Mouse (Mus musculus): ENCODE measurements around the gene Mt3.

Gene Mt3

DNA sequence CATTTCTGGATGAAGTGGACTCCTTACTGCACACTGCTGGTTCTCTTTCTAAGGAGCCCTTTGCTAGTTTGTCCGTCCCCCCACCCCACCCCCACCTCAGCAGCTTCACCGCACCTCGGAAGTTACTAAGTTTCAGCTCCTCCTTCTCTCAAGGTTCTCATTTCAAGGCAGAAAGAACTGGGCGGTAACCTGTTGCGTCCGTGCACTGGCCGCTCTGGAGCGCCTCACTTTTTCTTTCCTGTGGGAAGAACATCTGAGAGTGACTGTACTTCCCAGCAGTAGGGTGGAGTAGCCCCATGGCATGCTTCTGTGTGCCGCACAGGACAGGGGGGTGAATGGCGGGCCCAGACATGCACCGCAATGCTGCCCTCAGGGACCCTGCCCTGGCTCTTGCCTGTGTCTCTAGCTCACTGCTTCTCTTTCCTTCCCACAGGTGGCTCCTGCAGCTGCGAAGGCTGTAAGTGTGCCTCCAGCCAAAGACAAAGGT is 32.0 kb downstream of the Mt3 start:
- no peak for DNase-seq (ENCODE audit: low spot score in 2 of 2)

DNA sequence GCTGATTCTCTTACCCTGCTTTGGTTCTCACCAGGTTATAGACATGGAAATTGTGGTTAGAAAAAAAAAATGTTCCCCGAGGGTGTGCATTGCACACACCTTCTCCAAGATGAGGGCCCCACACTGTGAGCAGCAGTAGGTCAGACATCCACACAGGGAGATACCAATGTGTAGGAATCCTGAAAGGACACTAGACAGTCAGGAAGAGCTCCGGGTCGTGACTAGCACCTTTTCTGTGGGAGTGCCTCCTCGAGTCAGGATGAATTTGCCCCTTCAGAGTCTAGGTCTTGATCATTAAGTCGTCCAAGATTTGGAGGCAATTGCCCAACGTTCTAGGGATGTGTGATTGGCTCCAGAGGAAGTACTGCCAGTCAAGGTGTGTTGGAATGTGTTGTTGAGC is 33.4 kb downstream of the Mt3 start:
- no peak for DNase-seq (ENCODE audit: low spot score in 2 of 2)

DNA sequence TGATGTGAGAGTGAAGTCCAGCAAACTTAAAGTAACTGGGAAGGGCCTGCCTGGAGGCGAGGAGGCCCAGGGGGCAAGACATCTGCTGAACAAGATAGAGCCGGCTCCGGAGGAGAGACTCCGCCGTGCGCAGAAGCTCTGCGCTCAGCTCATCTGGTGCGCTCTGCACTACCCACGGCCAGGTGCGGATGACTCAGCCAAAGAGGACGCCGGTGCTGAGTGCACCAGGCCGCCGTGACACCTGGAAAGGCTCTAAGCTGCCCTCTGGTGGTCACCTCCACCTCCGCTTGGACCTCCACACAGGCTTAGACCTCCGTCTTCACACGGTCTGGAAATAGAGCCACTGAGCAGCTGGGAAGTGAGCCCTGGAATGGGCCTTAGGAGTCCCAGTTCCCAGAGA is 34.1 kb downstream of the Mt3 start:
- no peak for DNase-seq (ENCODE audit: low spot score in 2 of 2)

DNA sequence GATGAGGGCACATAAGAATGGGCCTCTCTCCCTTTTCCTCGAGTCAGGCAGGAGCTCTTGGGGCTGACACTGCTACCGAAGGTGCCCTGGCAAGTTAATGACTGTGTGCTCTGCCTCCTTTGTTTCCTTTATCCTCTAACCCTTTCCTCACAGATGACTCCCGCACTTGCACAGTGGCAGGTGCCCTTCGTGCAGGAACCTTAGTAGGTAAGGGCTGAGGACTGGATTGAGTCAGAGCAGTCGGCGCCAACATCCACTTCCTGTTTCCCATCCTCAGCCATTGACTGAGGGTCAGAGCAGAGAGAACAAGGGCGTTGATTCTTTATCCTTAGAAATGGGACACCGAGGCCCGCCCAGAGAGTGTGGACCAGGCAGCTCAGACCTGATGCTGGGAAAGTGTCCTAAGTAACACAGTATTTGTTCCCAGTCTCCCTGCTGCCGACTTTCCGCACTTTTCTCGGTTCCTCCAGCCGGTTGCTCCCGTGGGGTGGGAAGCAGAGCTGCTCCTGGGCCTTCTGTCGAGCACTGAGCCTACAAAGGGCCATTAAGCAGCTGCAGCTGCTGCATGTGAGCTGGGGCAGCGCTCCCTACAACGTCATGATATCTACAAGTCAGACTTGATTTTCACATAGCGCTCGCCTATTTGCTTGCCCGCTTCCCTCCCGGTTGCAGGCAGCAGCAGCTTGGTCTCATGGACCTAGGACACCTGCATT is 35.0 kb downstream of the Mt3 start:
- DNase-seq (ENCODE audit: low spot score in 2 of 2) = no peak

DNA sequence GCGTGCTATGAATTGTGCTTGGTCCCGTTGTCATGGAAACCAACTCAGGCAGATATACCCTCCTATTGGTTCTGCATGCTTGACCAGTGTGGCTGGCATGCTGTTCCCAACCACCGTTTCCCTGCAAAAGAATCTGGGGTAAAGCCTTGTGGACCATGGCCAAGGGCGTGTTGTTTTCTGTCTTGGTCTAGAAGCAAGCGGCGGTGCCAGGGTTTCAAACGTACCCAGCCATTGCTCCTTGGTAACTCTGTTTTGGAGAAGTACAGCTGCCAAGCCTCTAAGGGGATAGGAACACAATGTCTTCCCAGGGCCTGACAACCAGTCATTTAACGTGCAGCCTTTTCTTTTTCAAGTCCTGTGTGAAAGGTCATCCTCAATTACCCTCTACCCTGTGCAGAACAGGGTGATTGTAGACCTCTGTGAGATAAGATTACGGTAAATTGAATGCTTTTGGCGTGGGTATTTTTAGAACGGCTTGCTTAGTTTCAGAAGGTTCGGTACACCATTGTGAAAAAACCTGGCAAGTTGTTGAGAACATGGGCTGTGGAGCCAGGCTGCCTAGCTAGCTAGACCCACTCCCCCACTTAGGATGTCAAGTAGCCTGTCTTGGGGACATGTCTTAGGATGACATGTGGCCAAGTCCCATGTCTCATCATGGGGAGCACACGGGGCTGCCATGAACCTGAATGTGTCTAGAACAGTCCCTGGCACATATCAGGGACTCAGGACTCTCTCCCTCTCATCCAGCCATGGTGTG is 37.0 kb downstream of the Mt3 start:
- peak in 1 of 2 experiments; percentile 69 for DNase-seq (ENCODE audit: low spot score in 2 of 2)

DNA sequence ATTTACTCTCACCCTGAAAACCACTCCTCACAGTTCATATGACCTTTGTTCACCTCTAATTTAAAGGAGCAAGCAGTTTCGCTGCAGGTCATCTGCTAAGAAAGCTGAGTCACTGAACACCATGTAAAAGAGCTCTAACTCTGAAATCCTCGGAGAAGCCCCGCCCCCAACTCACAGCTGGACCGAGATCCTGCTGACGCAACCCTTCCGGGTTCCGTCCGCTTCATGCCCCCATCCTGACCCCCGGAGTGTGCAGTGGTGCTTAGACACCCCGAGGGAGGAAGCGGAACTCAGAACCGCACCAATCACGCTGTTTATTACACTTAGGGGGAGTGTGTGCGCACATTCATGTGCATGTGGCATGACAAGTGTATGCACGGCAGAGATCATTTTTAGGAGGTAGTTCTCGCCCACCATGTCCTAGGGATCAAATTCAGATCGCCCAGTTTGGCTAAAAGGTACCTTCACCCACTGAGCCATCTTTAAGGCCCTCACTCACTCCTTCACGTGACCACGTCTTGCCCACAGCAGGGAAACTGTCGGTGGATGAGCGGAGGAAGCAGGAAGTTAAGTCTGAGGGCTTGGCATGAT is 38.8 kb downstream of the Mt3 start:
- DNase-seq (ENCODE audit: low spot score in 2 of 2) = no peak

DNA sequence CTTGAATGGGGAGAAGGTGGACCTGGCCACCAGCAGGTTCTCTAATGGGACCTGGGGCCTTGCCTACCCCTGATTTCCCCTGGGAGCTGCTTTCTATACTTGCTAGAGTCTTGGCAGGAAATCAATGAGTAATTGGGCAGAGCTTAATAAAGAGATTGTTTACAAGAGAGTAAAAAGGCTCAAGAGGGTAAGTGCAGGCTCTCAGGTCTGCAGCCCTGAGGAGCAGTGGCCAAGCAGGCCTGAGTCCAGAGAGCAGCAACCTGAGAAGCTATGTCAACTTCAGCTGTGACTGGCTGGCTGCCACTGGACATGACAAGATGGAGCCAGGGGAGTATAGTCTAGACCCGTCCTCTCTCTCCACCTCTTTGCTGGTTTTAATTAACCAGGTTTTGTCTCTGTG is 40.5 kb downstream of the Mt3 start:
- DNase-seq (ENCODE audit: low spot score in 2 of 2) = no peak

DNA sequence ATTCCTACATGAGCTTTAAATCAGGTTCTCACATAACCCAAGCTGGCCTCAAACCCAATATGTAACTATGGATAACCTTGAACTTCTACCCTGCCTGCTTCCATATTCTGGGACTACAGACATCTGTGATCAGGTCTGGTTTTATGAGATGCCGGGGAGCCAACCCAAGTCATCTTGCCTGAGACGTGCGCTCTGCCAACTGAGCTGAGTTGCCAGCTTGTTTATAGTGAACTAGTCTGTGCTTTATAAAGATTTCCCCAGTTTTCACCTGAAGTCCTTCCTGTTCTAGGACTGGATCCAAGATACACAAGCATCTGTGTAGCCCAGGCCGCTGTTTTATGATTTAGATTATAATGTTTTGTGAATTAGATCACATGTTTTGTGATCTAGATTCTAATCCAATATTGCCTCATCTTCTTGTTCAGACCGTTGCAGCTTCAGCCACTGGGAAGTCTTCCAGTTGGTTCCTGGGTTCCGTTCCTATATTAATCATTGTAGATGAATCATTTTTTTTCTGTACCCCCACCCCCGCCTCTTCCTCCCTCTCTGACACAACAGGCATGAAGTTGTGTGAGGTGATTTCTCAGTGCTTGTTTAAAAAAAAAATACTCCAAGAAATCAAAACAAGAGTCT is 42.3 kb downstream of the Mt3 start:
- peak in 1 of 2 experiments; percentile 48 for DNase-seq (ENCODE audit: low spot score in 2 of 2)

DNA sequence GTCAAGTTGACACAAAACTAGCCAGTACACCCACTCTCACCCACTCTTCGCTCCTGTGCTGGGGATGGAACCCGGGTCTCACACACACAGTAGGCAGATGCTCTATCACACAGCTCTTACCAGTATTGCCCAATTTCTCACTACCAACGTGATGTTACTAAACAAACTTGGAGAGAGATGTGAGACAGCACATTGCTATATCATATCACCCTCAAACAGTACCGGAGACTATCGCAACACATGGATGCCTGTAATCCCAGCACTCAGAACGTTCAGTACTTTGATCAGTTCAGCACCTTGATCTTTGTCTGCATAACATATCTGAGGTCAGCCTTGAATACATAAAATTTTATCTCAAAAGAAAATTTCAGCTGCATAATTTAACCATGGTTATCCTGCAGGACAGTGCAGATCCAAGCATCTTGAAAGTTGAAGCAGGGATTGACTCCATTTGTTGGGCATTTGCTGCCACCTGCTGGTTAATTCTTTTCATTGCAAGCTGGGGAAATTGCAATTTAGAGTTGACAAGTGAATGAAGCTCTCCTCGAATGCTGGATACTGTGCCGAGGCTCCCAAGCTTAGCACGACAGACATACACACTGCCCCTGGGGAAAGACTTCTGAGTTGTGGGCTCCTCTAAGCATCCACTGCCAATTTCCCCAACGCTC is 46.9 kb downstream of the Mt3 start:
- DNase-seq (ENCODE audit: low spot score in 2 of 2) = peak; percentile 77 to 83
